In the genomic region with DNA sequence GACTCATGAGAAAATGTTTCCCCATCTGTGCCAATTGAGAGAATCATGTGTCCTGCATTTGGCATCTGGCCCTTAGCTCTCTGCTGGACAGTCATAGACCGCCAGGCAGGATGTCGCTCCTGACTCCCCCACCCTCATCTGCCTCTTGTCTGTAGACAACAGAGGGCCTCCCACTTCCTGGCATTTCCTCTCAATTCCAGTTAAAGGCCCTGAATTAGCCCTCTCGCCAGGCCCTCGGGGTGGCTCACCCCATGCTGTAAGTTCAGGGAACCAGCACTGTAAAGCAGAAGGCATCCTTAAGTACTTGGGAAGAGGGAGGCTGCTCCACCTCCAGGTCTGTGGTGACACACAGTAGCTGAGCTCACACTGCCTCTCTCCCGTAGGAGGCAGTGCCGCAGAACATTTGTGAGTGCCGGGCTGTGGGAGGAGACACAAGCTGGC, we compare ENCODE assay signal across 8 mouse cellular contexts. TPM values are rescaled to one million over a fixed set of nuclear protein-coding genes. Genes with fewer than 3 reads are reported as not detected.
DNase-seq lines count a peak whose midpoint lies in the region; ATAC-seq and TF ChIP-seq lines count a peak whose summit lies in the region.
"Had no signal": no experiment of that assay in that cellular context is flagged by ENCODE, and none has a peak within 500 bp of the region (broad histone marks: within the 10 kb centered on the region; RNA-seq: fewer than 3 reads in every experiment).

No protein-coding gene starts in this region.

- no peak overlapping the region for H3K9ac ChIP-seq in ES-Bruce4 (ENCODE audit: low read depth, poor library complexity, severe bottlenecking)
- H3K9ac ChIP-seq in hindbrain, embryonic 13.5 days = no peak overlapping the region

- 30% methylated on average over 7 of the region's 7 CpGs for whole genome bisulfite sequencing in hindbrain, embryonic 13.5 days

- no peak overlapping the region for H3K27ac ChIP-seq in ES-Bruce4 (ENCODE audit: insufficient read depth, low read length)
- no peak overlapping the region for H3K27ac ChIP-seq in hindbrain, embryonic 13.5 days

- H3K9me3 ChIP-seq in ES-Bruce4 (replicated peaks; ENCODE audit: control insufficient read depth, insufficient read depth, low read length, poor library complexity, severe bottlenecking) = no peaks in the 10 kb centered on the region
- H3K9me3 ChIP-seq in hindbrain, embryonic 13.5 days = no peaks in the 10 kb centered on the region

- TF ChIP-seq EP300 in ES-Bruce4 (IDR thresholded peaks at IDR 0.05; ENCODE audit: insufficient read depth, low read depth, low read length) = no peak

- no peaks in the 10 kb centered on the region for H3K36me3 ChIP-seq in ES-Bruce4 (ENCODE audit: control insufficient read depth, insufficient read depth, low read length, poor library complexity, severe bottlenecking)
- H3K36me3 ChIP-seq in hindbrain, embryonic 13.5 days = no peaks in the 10 kb centered on the region

- ATAC-seq in hindbrain, embryonic 13.5 days (ENCODE audit: low FRiP score) = 0 out of 2 replicates have a peak, but pooled peaks have one; percentile 32

- no peaks in the 10 kb centered on the region for H3K4me1 ChIP-seq in ES-Bruce4 (ENCODE audit: control insufficient read depth, insufficient read depth, low read length)
- H3K4me1 ChIP-seq in hindbrain, embryonic 13.5 days (replicated peaks) = no peaks in the 10 kb centered on the region

- TF ChIP-seq CTCF in ES-Bruce4 (IDR thresholded peaks at IDR 0.05; ENCODE audit: low read depth, low read length) = peak; percentile 35

- peak; percentile 32 for DNase-seq in ZHBTc4 (ENCODE audit: low read depth, low spot score)
- peak; percentile 27 for DNase-seq in forelimb bud, embryonic 11.5 days (ENCODE audit: low read depth, low spot score)
- peak; percentile 50 to 64 for DNase-seq in left cerebral cortex, adult 18-20 months (ENCODE audit: low spot score in 2 of 2)
- peak; percentile 86 for DNase-seq in lung, postnatal 36 days
- no peak for DNase-seq in c-Kit-positive CD71-positive TER-119-positive erythroid progenitor cells, embryonic 14.5 days (ENCODE audit: low spot score)

- TF ChIP-seq POLR2A in ES-Bruce4 (IDR thresholded peaks at IDR 0.05; ENCODE audit: insufficient read depth, low read length) = no peak

- 0 out of 2 replicates have a peak, but pooled peaks cover 2% of the 10 kb centered on the region for H3K27me3 ChIP-seq in ES-Bruce4 (ENCODE audit: control insufficient read depth, insufficient read depth, low read length, poor library complexity, severe bottlenecking)
- H3K27me3 ChIP-seq in hindbrain, embryonic 13.5 days = no peaks in the 10 kb centered on the region

- H3K4me2 ChIP-seq in hindbrain, embryonic 13.5 days = no peak overlapping the region

- H3K4me3 ChIP-seq in ES-Bruce4 (ENCODE audit: low read depth, low read length) = no peak overlapping the region
- H3K4me3 ChIP-seq in hindbrain, embryonic 13.5 days = no peak overlapping the region
- H3K4me3 ChIP-seq: erythroblast, embryonic 14.5 days had no signal

RNA-seq across cellular contexts. Expression of gene Gucy2g, which starts 3.8 kb away (rescaled TPM):
- 0.25 TPM in 1 of 2 replicates, not detected in the other for polyA plus RNA-seq in ES-Bruce4 (2011; ENCODE audit: insufficient read depth, insufficient read length, low read depth, missing spikeins)
- polyA plus RNA-seq in hindbrain, embryonic 13.5 days (2015; fragmentation: Nextera tagmentation; extraction: Ambion mirVana) = 0.08 and 0.09 TPM in 2 replicates
- total RNA-seq in left cerebral cortex, adult 18-20 months (2021) = 1 to 10 TPM; 2.8 to 3.7 TPM
- polyA plus RNA-seq: erythroblast, embryonic 14.5 days had no signal

RNA-seq across cellular contexts. Expression of gene Acsl5, which starts 6.9 kb away (rescaled TPM):
- polyA plus RNA-seq in ES-Bruce4 (2011; ENCODE audit: insufficient read depth, insufficient read length, low read depth, missing spikeins) = 16.8 and 22.0 TPM in 2 replicates
- polyA plus RNA-seq in hindbrain, embryonic 13.5 days (2015; fragmentation: Nextera tagmentation; extraction: Ambion mirVana) = 14.7 and 17.0 TPM in 2 replicates
- 10 to 100 TPM; 56.8 to 67.2 TPM for total RNA-seq in left cerebral cortex, adult 18-20 months (2021)
